Mouse (Mus musculus) gonadal fat pad, adult 2 months (tissue): ENCODE measurements around the gene Ahr. TPM values are rescaled to one million over a fixed set of nuclear protein-coding genes. Genes with fewer than 3 reads are reported as not detected.

ENCODE experiments used
- DNase-seq: peaks from one replicate; pipeline ENCODE4 v3.0.0-alpha.2; 2012; ENCODE audit warnings: low read depth
- polyA plus RNA-seq: library from polyadenylated mRNA; depleted of rRNA; stranded (reverse); fragments of >200 nt; gene quantifications from 2 replicates; pipeline ENCODE4 v1.2.3, GENCODE M21; 2012

Ahr gene
- polyA plus RNA-seq, 1 experiment: 5.6 TPM

GRCm38 (mm10) chr12:35503586-35503985 lies 31.3 kb downstream of the Ahr start:
- no peak for DNase-seq

- DNase-seq: no peak
These were observed 33.4 kb downstream of the Ahr start for GRCm38 (mm10) chr12:35501476-35501875.

GRCm38 (mm10) chr12:35495195-35495594 lies 39.6 kb downstream of the Ahr start:
- no peak for DNase-seq

GRCm38 (mm10) chr12:35480764-35481163 lies 54.1 kb downstream of the Ahr start:
- DNase-seq: no peak

GRCm38 (mm10) chr12:35478906-35479305 lies 55.9 kb downstream of the Ahr start:
- DNase-seq: no peak

- DNase-seq: no peak
These were observed 71.4 kb downstream of the Ahr start for GRCm38 (mm10) chr12:35463457-35463856.

- no peak for DNase-seq
These were observed 72.2 kb downstream of the Ahr start for GRCm38 (mm10) chr12:35462667-35463066.

- DNase-seq: no peak
These were observed 75.2 kb downstream of the Ahr start for GRCm38 (mm10) chr12:35459662-35460061.
